Mouse (Mus musculus) left cerebral cortex, adult 9 months (tissue): ENCODE data around the gene Spns2.

ENCODE experiments used
- DNase-seq, 2 experiments: peaks; one replicate each; pipeline ENCODE4 v3.0.0; 2022; ENCODE audit warnings: low spot score in 2 of 2

The Spns2 gene

GRCm38 (mm10) chr11:72500139-72500538 is 10.4 kb upstream of the Spns2 start:
- DNase-seq: no peak

GRCm38 (mm10) chr11:72497367-72497766 is 7.7 kb upstream of the Spns2 start:
- DNase-seq: no peak

DNA sequence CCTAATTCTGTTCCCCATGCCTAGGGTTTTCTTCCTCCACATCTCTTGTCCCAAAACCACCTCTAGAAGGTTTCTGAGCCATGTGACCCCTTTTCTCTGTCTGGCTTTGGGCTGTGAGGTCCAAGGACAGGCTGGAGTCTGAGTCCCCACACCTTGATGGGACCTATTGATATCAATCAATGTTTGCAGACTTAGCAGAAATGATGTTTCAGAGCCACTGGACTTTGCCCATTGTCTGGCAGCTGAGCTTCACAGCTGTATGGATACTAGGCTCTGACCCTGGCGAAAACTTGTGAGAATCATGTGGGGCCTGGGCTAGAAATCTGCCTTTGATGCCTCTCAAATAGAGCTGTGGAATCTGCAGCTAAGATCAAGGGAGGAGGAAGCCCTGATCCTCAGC is 7.1 kb upstream of the Spns2 start:
- DNase-seq: no peak

DNA sequence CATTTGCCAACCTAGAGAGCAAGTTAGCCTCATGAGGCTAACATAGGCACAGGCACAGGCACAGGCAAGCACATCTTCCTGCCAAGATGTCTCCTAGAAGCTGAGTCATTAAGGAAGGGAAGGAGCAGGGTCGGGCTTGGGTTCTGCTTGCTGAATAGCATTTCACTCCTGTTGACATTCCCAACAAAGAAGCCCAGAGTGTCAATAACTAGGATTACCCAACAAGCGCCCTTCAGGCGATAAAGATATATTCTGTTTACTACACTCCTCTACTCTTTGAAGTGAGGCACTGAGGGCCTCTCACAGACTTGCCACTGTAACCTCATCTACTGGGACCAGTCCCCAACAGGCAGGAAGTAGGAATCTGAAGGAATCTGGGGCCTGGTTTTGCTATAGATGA is 6.4 kb upstream of the Spns2 start:
- no peak for DNase-seq

GRCm38 (mm10) chr11:72494046-72494988 is 4.6 kb upstream of the Spns2 start:
- no peak for DNase-seq

- peak in 1 of 2 experiments; percentile 73 for DNase-seq
Observed at GRCm38 (mm10) chr11:72491130-72491960, 1.6 kb upstream of the Spns2 start.

DNA sequence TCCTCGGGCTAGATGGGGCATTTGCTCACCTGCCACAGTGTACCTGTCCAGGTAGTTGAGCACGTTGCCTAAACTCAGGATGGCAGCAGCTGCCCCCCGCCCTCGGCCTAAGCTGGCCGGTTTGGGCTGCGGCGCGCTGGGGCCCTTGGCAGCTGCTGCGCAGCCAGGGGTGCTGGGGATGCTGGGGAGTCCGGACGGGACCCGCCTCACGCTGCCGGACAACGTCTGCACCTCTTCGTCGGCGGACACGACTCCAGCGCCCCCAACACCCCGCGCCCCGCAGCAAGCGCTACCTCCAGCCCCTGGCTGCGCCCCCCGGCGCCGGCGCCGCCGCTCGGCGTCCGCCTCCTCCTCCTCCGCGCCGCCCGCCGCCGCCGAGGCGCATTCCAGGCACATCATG is 307 bp downstream of the Spns2 start:
- no peak for DNase-seq

DNA sequence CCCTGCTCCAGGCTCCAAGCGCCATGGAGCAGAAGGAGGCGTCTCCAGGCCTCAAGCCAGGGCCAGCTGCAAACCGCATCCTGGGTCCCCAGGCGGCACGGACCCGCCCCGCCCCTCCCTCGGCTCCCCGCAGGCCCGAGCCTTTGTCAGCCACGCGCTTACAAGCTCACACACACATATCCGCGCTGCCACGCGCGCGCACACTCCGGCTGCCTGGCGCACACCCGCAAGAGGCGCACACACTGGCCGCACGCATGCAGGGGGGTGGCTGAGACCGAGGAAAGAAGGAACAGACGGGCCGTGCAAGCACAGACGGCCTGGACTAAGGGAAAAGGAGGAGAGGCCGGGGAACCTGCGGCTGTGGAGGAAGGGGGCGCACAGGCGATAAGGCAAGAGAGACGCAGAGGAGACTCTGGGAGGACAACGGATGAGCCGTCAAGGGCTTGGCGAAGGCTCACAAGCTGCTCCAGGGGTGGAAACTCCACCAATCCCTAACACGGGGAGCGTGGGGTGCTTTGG is 892 bp downstream of the Spns2 start:
- peak; percentile 53 to 81 for DNase-seq

GRCm38 (mm10) chr11:72487739-72488138 is 2.0 kb downstream of the Spns2 start:
- no peak for DNase-seq

- no peak for DNase-seq
Observed at GRCm38 (mm10) chr11:72487171-72487570, 2.5 kb downstream of the Spns2 start.

DNA sequence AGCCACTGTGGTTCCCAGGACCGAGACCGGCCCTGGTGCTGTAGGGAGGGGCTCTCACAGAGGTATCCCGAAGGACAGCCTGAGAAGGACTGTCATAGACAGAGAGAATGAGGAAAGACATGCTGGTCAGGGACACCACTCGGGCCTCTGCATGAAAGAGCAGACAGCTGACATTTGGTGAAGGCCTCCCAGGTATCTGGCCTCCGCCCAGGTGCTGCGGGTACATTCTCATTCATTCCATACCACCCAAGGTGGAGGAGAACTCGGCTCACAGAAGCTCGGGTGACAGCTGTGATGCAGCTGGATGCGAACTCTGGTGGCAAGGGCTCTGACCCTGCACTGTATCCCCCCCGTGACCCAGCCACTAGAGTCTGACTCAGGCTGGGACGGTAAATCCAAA is 3.7 kb downstream of the Spns2 start:
- no peak for DNase-seq

- no peak for DNase-seq
Observed at GRCm38 (mm10) chr11:72485157-72485556, 4.5 kb downstream of the Spns2 start.

- DNase-seq: no peak
Observed at GRCm38 (mm10) chr11:72484549-72484948, 5.2 kb downstream of the Spns2 start.

GRCm38 (mm10) chr11:72481952-72482351 is 7.8 kb downstream of the Spns2 start:
- no peak for DNase-seq

DNA sequence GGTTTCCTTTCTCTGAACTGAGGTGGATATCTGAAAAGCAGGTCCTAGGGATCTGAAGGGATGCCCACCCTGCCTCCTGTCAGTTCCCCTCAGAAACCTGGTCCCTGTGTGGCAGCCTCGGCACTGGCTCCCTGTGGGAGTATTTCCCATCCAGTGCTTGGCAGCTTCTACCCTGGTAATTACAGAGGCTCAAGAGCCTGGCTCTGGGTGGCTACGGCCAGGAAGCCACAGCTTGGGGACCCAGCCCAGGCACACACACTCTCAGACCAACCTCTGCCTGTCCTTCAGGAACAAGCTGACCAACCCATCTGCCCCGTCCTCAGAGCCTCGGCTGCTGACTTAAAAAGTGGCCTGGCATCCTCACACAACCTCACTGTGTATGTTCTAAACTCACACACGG is 8.4 kb downstream of the Spns2 start:
- DNase-seq: no peak

DNA sequence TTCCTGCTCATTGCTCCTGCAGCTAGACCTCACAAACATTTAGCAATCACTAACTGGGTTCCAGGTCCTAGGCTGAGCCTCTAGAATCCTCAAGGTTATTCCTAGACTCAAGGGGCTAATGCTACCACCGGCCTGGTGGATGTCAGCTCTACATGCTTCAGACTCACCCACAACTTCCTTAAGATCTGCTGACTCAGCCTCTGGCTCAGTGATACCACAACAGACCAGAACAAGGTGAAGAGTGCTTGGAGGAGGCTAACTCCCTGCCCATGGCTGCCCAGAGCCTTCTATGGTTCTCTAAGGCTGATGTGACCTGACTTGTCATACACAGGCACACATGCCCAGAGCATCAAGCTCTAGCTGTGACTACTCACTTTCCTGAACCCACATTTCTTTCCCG is 10.2 kb downstream of the Spns2 start:
- no peak for DNase-seq

DNA sequence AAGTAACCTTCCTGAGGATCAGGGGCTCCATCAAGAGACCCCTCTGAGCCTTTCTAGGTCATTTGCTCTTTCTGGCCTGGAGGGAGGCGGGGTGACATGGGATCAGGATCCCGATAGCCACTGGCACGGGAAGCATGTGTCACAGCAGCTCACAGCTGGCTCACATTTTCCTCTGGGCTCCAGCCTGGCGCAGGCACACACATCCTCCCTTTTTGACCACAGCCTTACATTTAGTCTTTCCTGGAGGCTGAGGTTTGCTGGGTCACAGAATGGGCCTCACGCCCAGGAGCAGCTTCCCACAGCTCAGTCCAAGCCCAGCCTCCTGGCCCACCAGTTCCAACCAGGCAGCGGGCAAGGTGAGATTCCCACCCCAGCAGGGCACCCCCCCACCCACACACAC is 11.5 kb downstream of the Spns2 start:
- DNase-seq: no peak

DNA sequence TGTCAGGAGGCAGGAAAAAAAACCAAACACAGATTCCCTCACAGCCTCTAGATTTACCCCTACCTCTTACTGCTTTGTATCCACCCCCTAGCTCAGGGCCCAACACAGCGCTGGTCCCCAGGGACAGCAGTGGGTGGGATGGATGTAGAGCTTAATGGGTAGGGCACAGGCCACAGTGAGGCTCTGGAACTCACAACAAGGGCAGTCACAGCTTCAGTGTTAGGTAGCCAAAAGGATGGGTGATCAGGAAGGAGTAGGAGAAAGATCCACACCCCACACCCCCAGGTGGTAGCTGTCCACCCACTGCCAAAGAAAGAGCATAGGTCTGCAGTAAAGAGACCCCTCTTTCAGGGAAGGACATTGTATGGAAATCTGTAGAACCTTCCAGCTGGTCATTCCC is 12.1 kb downstream of the Spns2 start:
- no peak for DNase-seq

GRCm38 (mm10) chr11:72477182-72477581 is 12.5 kb downstream of the Spns2 start:
- DNase-seq: no peak

GRCm38 (mm10) chr11:72476074-72476625 is 13.6 kb downstream of the Spns2 start:
- DNase-seq: no peak

- DNase-seq: no peak
Observed at GRCm38 (mm10) chr11:72475408-72475807, 14.3 kb downstream of the Spns2 start.

- DNase-seq: no peak
Observed at GRCm38 (mm10) chr11:72474926-72475325, 14.8 kb downstream of the Spns2 start.
